Mouse (Mus musculus) C2C12 (cell line): ENCODE data around the gene Lgalsl. TPM values are rescaled to one million over a fixed set of nuclear protein-coding genes. Genes with fewer than 3 reads are reported as not detected.

Source experiments
- H3K27me3 ChIP-seq: one replicate; pipeline ENCODE4 v1.6.1; 2011; ENCODE audit not compliant: control insufficient read depth, insufficient read depth, insufficient read length
- H3K36me3 ChIP-seq: one replicate; pipeline ENCODE4 v1.6.1; 2011; ENCODE audit not compliant: control insufficient read depth, insufficient read depth
- H3K4me3 ChIP-seq: one replicate; pipeline ENCODE4 v1.5.1; 2011; ENCODE audit warnings: mild to moderate bottlenecking, control low read depth; ENCODE audit not compliant: poor library complexity, insufficient read depth, severe bottlenecking
- H3K79me2 ChIP-seq: one replicate; pipeline ENCODE4 v1.6.1; 2011; ENCODE audit not compliant: control insufficient read depth, insufficient read depth
- H3K79me3 ChIP-seq: one replicate; pipeline ENCODE4 v1.6.1; 2011; ENCODE audit warnings: low read depth, control low read depth
- H3ac ChIP-seq: one replicate; pipeline ENCODE3; 2011; ENCODE audit warnings: low read depth; ENCODE audit not compliant: control insufficient read depth, insufficient read length
- CEBPB ChIP-seq: IDR thresholded peaks from one replicate; pipeline ENCODE4 v1.6.1; 2011; ENCODE audit warnings: low read depth, mild to moderate bottlenecking, control low read depth, moderate library complexity
- CTCF ChIP-seq: IDR thresholded peaks from one replicate; pipeline ENCODE4 v1.5.1; 2011; ENCODE audit not compliant: control insufficient read depth, insufficient read depth, insufficient read length
- FOSL1 ChIP-seq: IDR thresholded peaks from one replicate; pipeline ENCODE4 v1.8.0; 2011; ENCODE audit warnings: mild to moderate bottlenecking, low read length; ENCODE audit not compliant: poor library complexity, insufficient read depth, severe bottlenecking
- MAX ChIP-seq: IDR thresholded peaks from one replicate; pipeline ENCODE4 v1.6.1; 2011; ENCODE audit warnings: mild to moderate bottlenecking, control low read depth
- MYOD1 ChIP-seq: IDR thresholded peaks from one replicate; pipeline ENCODE4 v1.6.1; 2011; ENCODE audit warnings: low read depth; ENCODE audit not compliant: control insufficient read depth, insufficient read length
- MYOG ChIP-seq: IDR thresholded peaks from one replicate; pipeline ENCODE4 v1.6.1; 2011; ENCODE audit not compliant: control insufficient read depth, insufficient read length; ENCODE audit errors: extremely low read depth
- USF1 ChIP-seq: IDR thresholded peaks from one replicate; pipeline ENCODE4 v1.6.1; 2011; ENCODE audit warnings: low read depth, mild to moderate bottlenecking, control low read depth, moderate library complexity
- polyA plus RNA-seq: library from polyadenylated mRNA; unstranded; fragments of >200 nt; fragmentation: generic; extraction: Trizol; gene quantifications from one replicate; pipeline ENCODE4 v1.2.1, GENCODE M21; 2012; ENCODE audit warnings: missing spikeins

Lgalsl gene
- polyA plus RNA-seq, 1 experiment: 0.07 TPM

GRCm38 (mm10) chr11:20837366-20837765 is 6.5 kb upstream of the Lgalsl start:
- H3K36me3 ChIP-seq: no peaks in the 10 kb centered on the region
- no peaks in the 10 kb centered on the region for H3K79me3 ChIP-seq
- TF ChIP-seq FOSL1 (no peak), CTCF (no peak), MYOG (no peak), CEBPB (no peak), MAX (no peak), USF1 (no peak), MYOD1 (no peak)
- no peak overlapping the region for H3K4me3 ChIP-seq
- no peak overlapping the region for H3ac ChIP-seq
- no peaks in the 10 kb centered on the region for H3K79me2 ChIP-seq
- H3K27me3 ChIP-seq: peaks cover 40% of the 10 kb centered on the region

- no peak overlapping the region for H3K4me3 ChIP-seq
- H3K36me3 ChIP-seq: no peaks in the 10 kb centered on the region
- H3K79me3 ChIP-seq: no peaks in the 10 kb centered on the region
- no peak overlapping the region for H3ac ChIP-seq
- H3K27me3 ChIP-seq: peaks cover 48% of the 10 kb centered on the region
- H3K79me2 ChIP-seq: no peaks in the 10 kb centered on the region
- no peak for TF ChIP-seq CEBPB
- no peak for TF ChIP-seq FOSL1
- TF ChIP-seq MYOG: no peak
- no peak for TF ChIP-seq USF1
- no peak for TF ChIP-seq MAX
- TF ChIP-seq CTCF: no peak
- TF ChIP-seq MYOD1: no peak
These were observed 813 bp upstream of the Lgalsl start for GRCm38 (mm10) chr11:20831600-20832137.

GRCm38 (mm10) chr11:20829993-20830685 is 717 bp downstream of the Lgalsl start:
- Histone ChIP-seq H3K79me3 (no peaks in the 10 kb centered on the region), H3K79me2 (no peaks in the 10 kb centered on the region), H3K36me3 (no peaks in the 10 kb centered on the region), H3K4me3 (no peak overlapping the region), H3ac (no peak overlapping the region), H3K27me3 (peaks cover 45% of the 10 kb centered on the region)
- TF ChIP-seq FOSL1: no peak
- no peak for TF ChIP-seq CEBPB
- TF ChIP-seq USF1: no peak
- TF ChIP-seq MAX: no peak

GRCm38 (mm10) chr11:20829056-20829686 is 1.7 kb downstream of the Lgalsl start:
- H3K27me3 ChIP-seq: peaks cover 40% of the 10 kb centered on the region
- H3K79me3 ChIP-seq: no peaks in the 10 kb centered on the region
- H3K79me2 ChIP-seq: no peaks in the 10 kb centered on the region

GRCm38 (mm10) chr11:20823961-20824360 is 6.9 kb downstream of the Lgalsl start:
- Histone ChIP-seq H3K27me3 (peaks cover 22% of the 10 kb centered on the region), H3K79me3 (no peaks in the 10 kb centered on the region), H3K79me2 (no peaks in the 10 kb centered on the region), H3K4me3 (no peak overlapping the region), H3K36me3 (no peaks in the 10 kb centered on the region), H3ac (no peak overlapping the region)
- TF ChIP-seq USF1 (no peak), CTCF (no peak), MAX (no peak), FOSL1 (no peak), MYOD1 (no peak), MYOG (no peak), CEBPB (no peak)

More at GRCm38 (mm10) chr11:20829056-20829686, 1.7 kb downstream of the Lgalsl start:
- Histone ChIP-seq H3K4me3 (no peak overlapping the region), H3ac (no peak overlapping the region), H3K36me3 (no peaks in the 10 kb centered on the region)
- no peak for TF ChIP-seq CTCF
- TF ChIP-seq MAX: no peak
- TF ChIP-seq MYOG: no peak
- TF ChIP-seq CEBPB: no peak
- TF ChIP-seq MYOD1: no peak
- no peak for TF ChIP-seq FOSL1
- TF ChIP-seq USF1: no peak
